Mouse (Mus musculus) limb, embryonic 14.5 days (tissue): ENCODE measurements at regions not wholly inside any gene's neighbourhood (a gene's known extent, or its start where the extent isn't known, plus 50 kb on each side); places are given as distances from the start of the nearest gene placed in this dataset.

Source experiments
- ATAC-seq: fragments of 200-750 bp; cut with Nextera tagmentation; 2 replicates; pipeline ENCODE4 v1.8.0; 2017; ENCODE audit warnings: low read depth, moderate number of reproducible peaks, moderate TSS enrichment; ENCODE audit not compliant: low FRiP score
- DNase-seq: peaks from one replicate; pipeline ENCODE4 v3.0.0-alpha.2; 2015; ENCODE audit warnings: low spot score
- H3K27ac ChIP-seq: fragments of 300-500 bp; sonication (generic); replicated peaks from 2 replicates; pipeline ENCODE4 v1.5.1; 2014; ENCODE audit warnings: low read depth, mild to moderate bottlenecking, low read length, moderate library complexity, mixed read lengths
- H3K27me3 ChIP-seq: fragments of 300-500 bp; sonication (generic); 2 replicates; pipeline ENCODE4 v1.6.1; 2014; ENCODE audit warnings: low read length, mixed read lengths; ENCODE audit not compliant: control insufficient read depth, insufficient read depth
- H3K36me3 ChIP-seq: fragments of 300-500 bp; sonication (generic); 2 replicates; pipeline ENCODE4 v1.6.1; 2014; ENCODE audit warnings: mild to moderate bottlenecking, low read length, moderate library complexity, mixed read lengths; ENCODE audit not compliant: control insufficient read depth, insufficient read depth
- H3K4me1 ChIP-seq: fragments of 300-500 bp; sonication (generic); 2 replicates; pipeline ENCODE4 v1.6.1; 2014; ENCODE audit warnings: antibody characterized with exemption, low read length, mixed read lengths; ENCODE audit not compliant: control insufficient read depth, insufficient read depth
- H3K4me2 ChIP-seq: fragments of 300-500 bp; sonication (generic); replicated peaks from 2 replicates; pipeline ENCODE4 v1.6.1; 2014; ENCODE audit warnings: low read depth, mild to moderate bottlenecking, low read length, moderate library complexity; ENCODE audit not compliant: severe bottlenecking
- H3K4me3 ChIP-seq: fragments of 300-500 bp; sonication (generic); replicated peaks from 2 replicates; pipeline ENCODE4 v1.5.1; 2014; ENCODE audit warnings: low read length
- H3K9ac ChIP-seq: fragments of 300-500 bp; sonication (generic); 2 replicates; pipeline ENCODE4 v1.6.1; 2014; ENCODE audit warnings: mild to moderate bottlenecking, low read depth, low read length, moderate library complexity; ENCODE audit not compliant: severe bottlenecking
- H3K9me3 ChIP-seq: fragments of 300-500 bp; sonication (generic); 2 replicates; pipeline ENCODE4 v1.6.1; 2016; ENCODE audit warnings: low read length; ENCODE audit not compliant: control insufficient read depth
- POLR2A ChIP-seq: fragments of 200-500 bp; IDR thresholded peaks from 2 replicates; pipeline ENCODE4 v1.8.0; 2012; ENCODE audit warnings: inconsistent platforms, mild to moderate bottlenecking, moderate library complexity, borderline replicate concordance; ENCODE audit not compliant: insufficient read depth, insufficient read length; ENCODE audit errors: extremely low read depth
- WGBS: fragments of 180-500 bp; shearing (Covaris S2); extraction: QIAGEN DNeasy Blood & Tissue Kit; methylation state at CpG from one replicate; pipeline ENCODE4 v1.1.7; 2014; 5-methylcytosine and 5-hydroxymethylcytosine counted together

DNA sequence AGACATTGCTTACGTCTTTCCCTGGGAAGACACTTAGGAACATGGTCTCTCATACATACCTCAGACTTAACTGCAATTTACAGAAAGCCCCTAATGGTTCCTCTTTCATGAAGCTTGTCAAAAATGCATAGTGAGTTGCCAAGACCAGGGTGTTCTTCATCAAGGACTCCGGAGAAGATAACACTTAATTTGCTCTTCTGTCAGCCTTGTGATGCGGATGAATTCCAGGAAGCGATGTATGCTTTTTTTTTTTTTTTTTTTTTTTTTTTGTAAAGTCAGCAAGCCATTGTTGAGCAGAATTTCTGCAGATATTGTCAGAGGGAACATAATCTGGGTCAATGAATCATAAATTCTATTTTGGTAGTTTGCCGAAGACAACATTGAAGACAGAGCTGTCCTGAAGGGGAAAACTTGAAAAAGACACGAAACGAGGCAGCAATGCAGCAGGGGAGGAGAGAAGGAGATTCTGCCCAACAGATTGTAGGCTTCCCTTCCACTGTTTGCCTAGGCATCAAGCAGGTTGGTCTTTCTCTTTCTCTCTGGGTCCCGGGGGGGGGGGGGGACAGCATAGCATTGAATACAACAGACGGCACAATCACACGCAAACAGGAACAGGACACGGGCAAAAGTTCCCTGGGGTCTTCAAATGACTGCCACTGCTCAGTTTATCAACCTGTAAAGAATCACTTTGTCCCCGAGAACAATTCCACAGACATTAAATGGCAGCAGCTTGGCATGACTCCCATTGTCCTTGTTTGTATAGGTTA, 69.1 kb upstream of the Sorl1 start:
- no peak for TF ChIP-seq POLR2A
- Histone ChIP-seq H3K36me3 (no peaks in the 10 kb centered on the region), H3K4me2 (no peak overlapping the region), H3K9ac (no peak overlapping the region), H3K27ac (no peak overlapping the region), H3K9me3 (no peaks in the 10 kb centered on the region), H3K27me3 (no peaks in the 10 kb centered on the region), H3K4me3 (no peak overlapping the region), H3K4me1 (no peaks in the 10 kb centered on the region)
- no peak for ATAC-seq
- 79% methylated on average over 12 of the region's 12 CpGs for WGBS
- no peak for DNase-seq

DNA sequence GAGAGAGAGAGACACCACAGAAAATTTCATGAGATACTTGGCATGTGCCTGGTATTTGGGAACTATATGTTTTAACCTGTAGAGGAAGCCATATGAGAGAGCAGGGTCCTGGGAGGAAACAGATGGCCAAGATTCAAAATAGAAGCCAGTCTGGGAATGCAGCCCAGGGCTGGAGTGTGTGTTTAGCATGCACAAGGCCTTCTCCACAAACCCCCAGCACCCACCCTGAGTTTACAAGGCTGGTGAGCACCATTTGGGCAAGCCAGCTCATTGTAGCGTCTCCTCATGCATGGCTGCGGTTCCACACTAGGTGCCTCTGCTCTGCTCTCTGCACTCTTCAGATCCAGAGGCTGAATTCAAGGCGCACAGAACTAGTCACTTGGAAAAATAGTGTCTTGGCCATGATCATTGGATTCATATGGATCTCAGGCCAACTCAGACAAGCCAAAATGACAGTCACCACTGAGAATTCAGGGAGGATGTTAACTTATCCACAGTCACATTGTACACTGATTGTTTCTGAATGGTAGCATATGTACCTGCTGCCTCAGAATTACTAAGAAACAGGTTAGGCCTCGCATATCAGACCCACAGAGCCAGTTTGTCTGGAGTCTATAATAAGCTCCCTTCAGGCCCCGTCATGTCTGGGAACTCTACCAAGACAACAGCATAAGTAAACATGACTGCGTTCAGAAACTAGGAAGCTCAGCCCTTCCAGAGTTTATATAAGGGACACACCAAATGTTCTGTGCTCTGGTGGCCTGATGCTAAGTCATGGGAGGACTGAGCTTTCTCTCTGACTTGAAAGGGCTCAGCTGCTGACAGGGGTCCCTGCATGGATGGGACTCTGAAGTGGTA, 63.5 kb upstream of the Sorl1 start:
- no peak for ATAC-seq
- Histone ChIP-seq H3K4me2 (no peak overlapping the region), H3K4me3 (no peak overlapping the region), H3K36me3 (no peaks in the 10 kb centered on the region), H3K9me3 (no peaks in the 10 kb centered on the region), H3K27me3 (no peaks in the 10 kb centered on the region), H3K27ac (peak overlapping the region; percentile 39; the same call in 1 of the 2 replicates), H3K9ac (no peak overlapping the region), H3K4me1 (peaks cover 4% of the 10 kb centered on the region)
- no peak for TF ChIP-seq POLR2A
- peak; percentile 59 for DNase-seq
- 63% methylated on average over 6 of the region's 6 CpGs for whole genome bisulfite sequencing

DNA sequence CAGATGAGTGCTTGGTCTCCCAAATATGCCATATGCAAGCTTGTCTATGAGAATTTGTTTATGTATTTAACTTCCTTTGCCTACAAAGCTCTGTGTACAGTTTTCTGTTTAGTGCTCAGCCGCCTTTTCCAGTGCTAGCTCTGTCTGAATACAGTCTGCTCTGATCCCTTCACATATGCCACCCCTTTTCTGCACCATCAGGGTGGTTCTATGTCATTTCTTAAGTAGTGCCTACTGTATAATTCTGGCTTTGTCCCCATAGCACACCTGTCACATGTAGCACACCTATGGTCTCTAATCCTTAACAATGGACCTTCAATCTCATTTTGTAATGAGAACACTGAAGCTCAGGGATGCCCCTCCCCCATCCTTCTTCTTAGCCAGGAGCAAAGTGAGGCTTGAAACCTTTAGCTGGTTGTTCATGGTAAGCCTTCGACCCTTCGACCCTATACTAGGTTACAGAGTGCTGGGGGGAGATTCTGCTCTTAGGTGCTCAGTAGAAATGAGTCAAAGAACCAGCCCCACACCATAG, 60.1 kb upstream of the Sorl1 start:
- no peaks in the 10 kb centered on the region for H3K36me3 ChIP-seq
- no peak overlapping the region for H3K4me3 ChIP-seq
- H3K9me3 ChIP-seq, result no peaks in the 10 kb centered on the region
- no peak overlapping the region for H3K4me2 ChIP-seq
- no peak for ATAC-seq
- H3K27me3 ChIP-seq, result no peaks in the 10 kb centered on the region
- TF ChIP-seq POLR2A, result no peak
- peaks cover 4% of the 10 kb centered on the region for H3K4me1 ChIP-seq
- no peak for DNase-seq
- H3K9ac ChIP-seq, result no peak overlapping the region
- no peak overlapping the region for H3K27ac ChIP-seq
- 63% methylated on average over 3 of the region's 3 CpGs for WGBS

DNA sequence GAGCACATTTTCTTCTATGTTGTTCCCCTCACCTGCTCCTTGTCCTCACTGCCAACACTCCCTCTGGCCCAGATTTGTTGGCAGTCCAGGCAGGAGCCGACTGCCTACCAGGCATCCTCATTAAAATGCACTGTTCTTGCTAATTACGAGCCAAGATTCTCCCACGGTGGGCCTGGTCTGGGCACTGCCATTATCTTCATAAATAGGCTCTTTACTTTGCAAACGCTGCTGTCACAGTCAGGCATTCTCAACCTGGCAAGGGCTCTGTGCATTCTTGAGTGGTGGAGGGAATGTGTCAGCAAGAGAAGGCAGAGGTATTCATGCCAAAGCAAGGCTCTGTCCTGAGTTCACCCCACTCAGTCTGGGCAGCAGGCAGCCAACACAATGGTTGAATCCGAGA, 59.4 kb upstream of the Sorl1 start:
- no peak for TF ChIP-seq POLR2A
- H3K36me3 ChIP-seq, result no peaks in the 10 kb centered on the region
- DNase-seq (no peak), ATAC-seq (no peak)
- peaks cover 4% of the 10 kb centered on the region for H3K4me1 ChIP-seq
- H3K9ac ChIP-seq, result no peak overlapping the region
- no peak overlapping the region for H3K4me2 ChIP-seq
- no peak overlapping the region for H3K27ac ChIP-seq
- no peak overlapping the region for H3K4me3 ChIP-seq
- 45% methylated on average over 5 of the region's 5 CpGs for WGBS
- no peaks in the 10 kb centered on the region for H3K27me3 ChIP-seq
- no peaks in the 10 kb centered on the region for H3K9me3 ChIP-seq

GRCm38 (mm10) chr9:42182400-42182799, 58.3 kb upstream of the Sorl1 start:
- Histone ChIP-seq H3K4me2 (no peak overlapping the region), H3K4me3 (no peak overlapping the region), H3K4me1 (peaks cover 2% of the 10 kb centered on the region), H3K27ac (no peak overlapping the region), H3K9me3 (no peaks in the 10 kb centered on the region), H3K36me3 (no peaks in the 10 kb centered on the region), H3K27me3 (no peaks in the 10 kb centered on the region), H3K9ac (no peak overlapping the region)
- no peak for ATAC-seq
- DNase-seq, result no peak
- 94% methylated on average over 3 of the region's 3 CpGs for WGBS
- TF ChIP-seq POLR2A, result no peak
